Mouse (Mus musculus) adrenal gland, adult 18-20 months (tissue): ENCODE data around the gene Grb7. TPM values are rescaled to one million over a fixed set of nuclear protein-coding genes. Genes with fewer than 3 reads are reported as not detected.

Experiments used
- DNase-seq, 2 experiments: peaks; one replicate each; pipeline ENCODE4 v3.0.0; 2021 to 2022; ENCODE audit warnings: low spot score in 2 of 2
- long read RNA-seq, 2 experiments: library from polyadenylated mRNA; stranded (forward); transcript quantifications; one replicate each; pipeline ENCODE4 v2.0.0; 2021
- total RNA-seq, 2 experiments: library from RNA; stranded (reverse); gene quantifications; 1 replicate in 1 of 2; 2 replicates in 1 of 2; pipeline ENCODE4 v1.2.3; 2021

Grb7 gene
- under 1 TPM; 0.30 to 0.61 TPM for total RNA-seq
- long read RNA-seq, experiment 1, partial matches to known transcripts = 1 of 1 reads
- long read RNA-seq, experiment 1, other reads (novel, unspliced or antisense) = 0 of 1 reads
- long read RNA-seq, experiment 2, partial matches to known transcripts = 0 of 1 reads
- long read RNA-seq, experiment 2, other reads (novel, unspliced or antisense) = 1 of 1 reads

DNA sequence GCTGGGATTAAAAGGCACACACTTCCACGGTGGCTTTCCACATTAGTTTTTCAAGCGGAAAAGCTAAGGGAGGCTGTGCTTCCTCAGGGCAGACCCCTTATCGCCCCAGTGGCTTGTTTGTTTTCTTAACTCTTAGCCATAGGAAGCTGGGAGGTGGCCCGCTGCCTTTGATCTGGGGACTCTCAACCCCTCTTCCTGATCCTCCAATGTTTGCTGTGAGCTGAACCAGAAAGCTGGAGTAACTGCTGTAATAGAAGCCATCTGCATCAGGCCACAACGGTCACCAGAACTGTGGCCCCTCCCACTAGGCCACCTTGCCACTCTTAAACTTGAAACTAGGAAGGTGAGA, at the start of gene Grb7:
Gene Grb7 (plus strand): TSS at position 182 of the 349 bp plus-strand sequence.
- DNase-seq = no peak

DNA sequence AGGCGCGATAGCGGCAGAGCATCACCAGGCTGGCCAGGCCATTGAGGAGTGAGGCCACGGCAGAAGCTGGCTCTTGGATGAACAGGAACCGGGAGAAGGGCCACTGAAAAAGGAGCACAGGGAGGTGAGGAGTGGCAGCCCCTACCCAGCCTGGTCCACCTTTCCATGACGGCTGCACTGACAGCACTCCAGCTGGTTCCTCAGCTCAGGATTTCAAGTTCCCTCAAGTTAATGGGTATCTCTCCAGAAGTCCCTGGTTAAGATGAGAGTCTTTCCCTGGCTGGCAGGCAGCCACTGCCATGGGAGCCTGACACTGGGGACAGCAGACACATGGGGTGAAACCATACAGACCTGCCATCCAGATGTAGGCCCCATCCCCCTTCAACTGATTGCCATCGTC, 48.2 kb upstream of the Grb7 start:
- no peak for DNase-seq

DNA sequence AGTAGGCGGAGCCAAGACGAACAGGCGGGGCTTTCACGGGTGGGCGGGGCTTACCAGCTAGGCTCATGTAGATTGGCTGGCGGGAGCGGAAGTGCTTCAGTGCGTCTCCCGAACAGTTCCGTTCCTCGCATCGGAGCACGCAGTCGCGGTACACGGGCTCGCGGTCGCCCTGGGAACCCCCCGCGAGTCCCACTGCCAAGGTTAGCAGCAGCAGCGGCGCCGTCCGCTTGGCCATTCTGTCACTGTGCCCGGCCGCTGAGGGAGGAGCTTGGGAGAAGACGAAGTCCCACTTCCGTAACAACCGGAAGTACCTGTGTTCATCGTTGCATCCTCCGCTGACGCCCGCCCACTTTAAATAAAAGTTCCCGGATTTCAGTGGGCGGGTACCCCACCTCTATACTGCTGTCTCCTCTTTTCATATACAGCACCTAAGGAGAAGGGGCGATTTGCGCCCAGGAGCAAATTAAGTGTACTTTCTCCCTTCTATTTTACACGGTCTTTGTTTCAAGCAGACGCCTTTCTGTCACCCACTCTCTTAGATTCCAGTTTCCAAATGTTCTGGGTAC, 46.0 kb upstream of the Grb7 start, which contains the start of gene Pgap3:
Gene Pgap3 (minus strand): TSS at position 330 of the 566 bp plus-strand sequence.
- DNase-seq = peak; percentile 74 to 77

DNA sequence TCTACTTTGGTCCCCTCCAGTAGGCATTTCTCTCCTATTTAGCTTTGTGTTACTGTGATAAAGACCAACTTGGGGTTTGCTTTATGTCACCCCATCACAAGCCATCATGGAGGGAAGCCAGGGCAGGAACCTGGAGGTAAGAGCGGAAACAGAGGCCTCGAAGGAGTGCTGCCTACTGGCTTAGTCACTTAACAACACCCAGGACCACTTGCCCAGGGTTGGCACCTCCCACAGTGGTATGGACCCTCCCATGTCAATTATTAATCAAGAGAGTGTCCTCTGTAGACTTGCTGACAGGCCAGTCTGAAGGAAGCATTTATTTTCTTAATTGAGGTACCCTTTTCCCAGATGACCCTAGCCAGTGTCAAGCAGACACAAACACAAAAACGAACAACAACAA, 45.4 kb upstream of the Grb7 start:
- no peak for DNase-seq

DNA sequence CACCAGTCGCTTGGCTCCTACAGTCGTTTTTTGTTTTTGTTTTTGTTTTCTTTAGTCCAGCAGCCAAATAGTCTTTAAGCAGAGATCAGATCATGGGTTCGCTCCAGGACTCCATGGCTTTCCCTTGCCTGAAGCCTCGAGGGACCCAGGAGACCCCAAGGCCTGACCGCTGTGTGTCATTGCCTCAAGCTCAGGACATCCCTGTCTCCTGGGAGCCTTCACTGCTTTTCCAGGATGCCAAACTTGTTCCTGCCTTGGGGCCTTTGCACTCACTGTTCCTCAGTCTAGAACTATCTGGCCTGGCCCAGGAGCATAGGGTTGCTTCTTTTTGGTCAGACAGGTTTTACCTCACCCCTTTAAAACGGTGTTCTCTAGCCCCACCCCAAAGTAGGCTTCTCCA, 39.6 kb upstream of the Grb7 start:
- DNase-seq = no peak

DNA sequence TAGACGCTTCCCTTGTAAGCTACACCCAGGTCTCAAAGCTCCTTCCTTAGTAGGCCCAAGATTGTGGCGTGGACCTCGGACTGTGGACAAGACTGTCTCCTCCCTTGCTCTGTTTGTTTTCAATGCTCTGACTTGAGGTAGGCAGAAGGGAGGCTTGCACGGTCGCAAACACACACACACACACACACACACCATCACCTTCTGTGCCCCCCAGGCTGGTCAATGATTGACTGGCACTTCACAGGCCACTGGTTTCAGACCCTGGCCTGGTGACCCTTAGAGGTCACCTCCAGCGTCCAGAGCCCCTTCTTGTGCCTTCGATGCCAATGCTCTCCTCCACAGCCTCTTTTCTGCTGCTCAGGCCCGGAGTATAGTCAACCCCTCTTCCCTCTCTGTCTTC, 37.3 kb upstream of the Grb7 start:
- DNase-seq = no peak

DNA sequence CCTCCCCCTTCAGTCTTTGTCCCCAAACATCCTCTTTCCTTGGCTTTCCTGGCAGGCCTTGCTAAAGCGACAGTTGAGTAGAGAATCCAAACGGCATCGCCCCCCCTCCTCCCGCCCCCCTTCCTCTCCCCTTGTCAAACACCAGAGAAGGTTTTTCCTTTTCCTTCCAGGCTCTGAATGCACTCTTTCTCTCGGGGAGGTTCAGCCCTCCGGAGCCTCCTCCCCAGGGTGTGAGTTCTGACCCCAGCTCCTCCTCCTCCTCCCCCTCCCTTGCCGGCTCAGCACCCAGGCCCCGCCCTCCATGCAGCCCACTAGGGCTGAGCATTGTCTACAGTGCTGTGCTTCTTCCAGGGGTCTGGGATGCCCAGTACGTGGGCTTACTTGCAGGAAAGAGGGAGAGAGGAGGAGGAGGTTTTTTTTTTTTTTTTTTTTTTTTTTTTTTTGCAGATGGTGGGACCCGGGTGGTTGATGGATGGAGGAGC, 36.8 kb upstream of the Grb7 start:
- DNase-seq = no peak

DNA sequence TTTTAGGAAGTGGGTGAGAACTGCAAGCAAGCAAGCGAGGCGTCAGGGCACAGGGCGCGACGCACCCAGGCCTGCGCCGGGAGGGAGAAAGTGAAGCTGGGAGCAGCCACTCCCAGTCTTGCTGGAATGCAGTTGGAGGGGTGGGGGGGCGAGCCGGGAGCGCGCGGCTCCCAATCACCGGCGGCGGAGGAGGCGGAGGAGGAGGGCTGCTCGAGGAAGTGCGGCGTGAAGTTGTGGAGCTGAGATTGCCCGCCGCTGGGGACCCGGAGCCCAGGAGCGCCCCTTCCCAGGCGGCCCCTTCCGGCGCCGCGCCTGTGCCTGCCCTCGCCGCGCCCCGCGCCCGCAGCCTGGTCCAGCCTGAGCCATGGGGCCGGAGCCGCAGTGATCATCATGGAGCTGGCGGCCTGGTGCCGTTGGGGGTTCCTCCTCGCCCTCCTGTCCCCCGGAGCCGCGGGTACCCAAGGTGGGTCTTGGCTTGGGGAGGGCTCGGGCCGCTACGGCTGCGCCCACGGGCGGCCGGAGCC, 33.9 kb upstream of the Grb7 start, which contains the start of gene Erbb2:
Gene Erbb2 (plus strand): TSS at position 198 of the 524 bp plus-strand sequence.
- peak; percentile 48 to 54 for DNase-seq

DNA sequence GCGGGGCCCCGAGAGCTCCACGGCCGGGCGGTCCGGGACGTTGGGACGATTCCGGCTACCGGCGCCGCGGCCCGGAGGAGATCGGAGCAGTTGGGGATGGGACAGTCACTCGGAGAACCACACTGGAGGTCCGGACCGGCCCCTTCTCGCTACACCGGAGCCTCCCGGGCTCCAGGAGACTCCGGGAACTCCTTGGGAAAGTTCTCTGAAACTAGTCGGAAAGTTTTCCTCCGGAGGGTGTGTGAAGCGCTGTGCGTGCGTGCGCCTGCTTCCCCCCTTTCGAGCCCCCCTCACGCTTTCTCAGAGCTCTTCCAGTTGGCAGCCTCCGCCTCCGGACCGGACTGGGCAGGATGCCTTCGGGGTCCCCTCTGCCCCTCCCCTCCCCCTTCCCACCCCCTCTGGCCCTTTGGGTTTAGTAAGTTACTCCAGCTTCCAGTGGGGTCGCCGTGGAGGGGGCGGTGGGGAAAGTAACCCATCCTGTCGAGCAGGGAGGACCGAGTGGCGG, 33.3 kb upstream of the Grb7 start:
- DNase-seq = no peak

DNA sequence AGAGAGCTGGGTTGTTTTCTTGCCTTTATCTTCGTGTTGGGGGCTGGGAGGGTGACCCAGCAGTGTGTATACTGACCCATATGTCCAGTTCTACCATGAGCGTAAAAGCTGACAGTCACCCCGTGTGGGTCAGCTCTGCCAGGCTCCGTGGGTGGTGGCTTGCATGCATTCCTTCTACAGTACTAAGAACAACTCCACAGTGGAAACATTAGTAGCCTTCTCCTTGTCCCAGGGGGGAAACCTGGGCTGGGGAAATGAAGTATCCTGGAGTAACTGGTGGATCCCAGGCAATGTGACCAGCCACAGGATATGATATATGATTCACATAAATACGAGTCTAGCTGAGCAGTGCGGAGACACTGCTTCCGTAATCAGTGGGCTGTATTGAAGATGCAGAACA, 32.5 kb upstream of the Grb7 start:
- no peak for DNase-seq

DNA sequence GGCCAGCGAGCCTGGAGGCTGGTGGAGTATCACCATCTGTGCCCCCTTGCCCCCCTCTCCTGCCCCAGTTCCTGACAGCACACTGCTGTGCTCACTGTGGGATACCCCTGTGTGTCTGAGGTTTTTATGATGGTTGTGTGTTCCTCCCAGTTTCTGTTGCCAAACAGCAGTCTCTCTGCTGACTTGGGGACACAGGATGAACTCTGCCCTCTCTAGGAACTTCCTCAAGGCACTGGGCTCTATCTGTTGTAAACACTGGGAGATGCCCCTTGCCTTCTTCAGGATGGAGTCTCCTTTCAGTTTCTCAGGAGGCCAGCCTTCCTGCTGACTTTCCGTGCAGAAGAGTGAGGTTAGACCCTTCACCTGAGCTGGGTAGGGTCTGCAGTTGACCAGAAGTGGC, 32.0 kb upstream of the Grb7 start:
- DNase-seq = no peak

DNA sequence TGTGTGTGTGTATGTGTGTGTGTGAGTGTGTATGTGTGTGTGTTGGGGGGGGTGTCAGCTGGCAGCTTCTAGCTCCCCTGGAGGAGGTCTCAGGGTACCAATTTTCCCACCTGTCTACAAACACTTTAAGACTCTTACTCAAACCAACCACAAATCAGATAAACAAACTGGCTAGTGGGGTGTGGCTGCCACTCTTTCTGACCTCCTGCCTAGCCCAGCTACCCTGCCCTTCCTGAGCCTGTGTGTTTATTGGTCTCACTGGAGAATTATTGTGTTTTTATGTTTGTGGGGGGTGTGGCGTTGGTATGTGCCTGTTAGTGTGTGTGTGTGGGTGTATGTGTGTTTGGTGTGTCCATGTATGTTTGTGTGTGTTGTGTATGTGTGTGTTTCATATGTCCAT, 29.1 kb upstream of the Grb7 start:
- no peak for DNase-seq

DNA sequence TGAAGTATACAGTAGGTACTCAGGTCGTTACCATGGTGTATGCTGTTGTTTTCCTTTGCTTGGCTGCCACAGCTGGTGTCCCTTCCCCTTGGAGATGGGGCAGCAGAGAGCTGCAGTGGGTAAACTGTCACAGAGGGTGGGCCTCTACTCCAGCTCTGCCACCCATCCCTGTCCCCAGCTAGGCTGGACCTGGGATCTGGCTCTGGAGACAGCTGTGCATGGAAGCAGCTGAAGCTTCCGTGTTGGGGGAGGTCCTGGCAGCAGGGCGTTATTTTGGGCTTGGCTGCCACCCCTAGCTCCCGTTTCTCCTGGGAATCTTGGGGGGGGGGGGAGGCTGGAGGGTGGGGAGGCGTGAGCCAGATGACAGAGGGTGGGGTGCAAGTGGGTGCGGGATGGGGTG, 27.9 kb upstream of the Grb7 start:
- DNase-seq = no peak

DNA sequence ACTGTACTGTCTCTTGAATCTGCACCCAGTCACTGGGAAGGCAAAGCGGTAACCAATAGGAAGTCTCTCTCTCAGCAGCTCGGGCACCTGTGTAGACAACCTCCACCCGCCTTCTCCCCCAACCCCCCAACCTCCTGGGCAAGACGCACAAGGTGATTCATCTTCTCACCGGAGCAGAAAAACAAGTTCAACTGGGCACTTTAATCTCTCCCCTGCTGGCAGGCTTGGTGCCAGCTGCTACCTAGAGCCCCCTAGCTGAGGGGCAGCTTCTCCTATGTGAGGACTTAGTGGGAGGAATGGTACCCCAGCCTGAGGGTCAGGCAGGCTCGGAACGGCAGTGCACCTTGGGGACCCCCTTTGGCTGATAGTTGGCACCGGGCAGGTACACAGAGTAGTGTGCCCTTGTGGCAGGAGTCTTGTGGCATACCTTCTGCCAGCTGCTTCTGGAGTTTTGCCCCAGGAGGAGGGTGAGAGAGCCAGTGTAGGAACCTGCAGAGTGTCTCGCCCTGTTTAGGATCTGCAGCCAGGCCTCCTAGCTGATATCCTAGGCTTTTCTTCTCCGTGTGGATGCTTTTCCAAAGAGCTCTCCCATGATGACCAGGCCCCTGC, 27.2 kb upstream of the Grb7 start:
- no peak for DNase-seq

DNA sequence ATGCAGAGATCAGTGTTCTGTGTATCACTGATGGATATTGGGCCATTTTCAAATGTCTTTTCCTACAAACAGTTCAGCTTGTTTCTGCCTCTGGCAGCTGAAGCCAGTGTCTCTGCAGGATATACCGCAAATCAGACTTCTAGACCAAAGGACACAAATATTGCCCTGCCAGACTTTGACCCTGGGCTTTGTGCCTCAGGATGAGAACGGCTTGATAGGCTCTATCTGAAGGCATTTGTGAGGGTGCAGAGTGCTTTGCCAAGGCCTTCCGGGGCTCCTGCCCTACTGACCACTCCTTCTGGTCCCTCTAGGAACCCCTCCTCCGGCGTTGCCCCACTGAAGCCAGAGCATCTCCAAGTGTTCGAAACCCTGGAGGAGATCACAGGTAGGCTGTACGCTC, 19.6 kb upstream of the Grb7 start:
- no peak for DNase-seq

DNA sequence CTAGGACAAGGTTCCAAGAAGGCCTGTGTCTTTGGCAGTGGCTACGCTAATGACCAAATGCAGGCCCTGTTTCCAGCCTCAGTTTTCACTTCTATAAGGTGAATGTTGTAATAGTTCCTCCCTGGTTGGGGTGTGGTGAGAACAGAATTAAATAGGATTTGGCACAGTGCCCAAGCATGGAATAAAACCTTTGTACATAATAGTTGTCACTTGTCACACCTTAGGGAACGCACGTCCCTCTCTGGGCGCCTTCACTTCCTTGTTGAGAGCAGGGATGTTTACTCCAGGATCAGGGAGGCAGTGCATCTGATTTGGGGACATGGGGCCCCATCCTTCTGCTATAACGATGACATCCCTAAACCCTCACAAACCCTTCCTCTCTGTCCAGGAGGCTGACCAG, 17.8 kb upstream of the Grb7 start:
- DNase-seq = no peak

DNA sequence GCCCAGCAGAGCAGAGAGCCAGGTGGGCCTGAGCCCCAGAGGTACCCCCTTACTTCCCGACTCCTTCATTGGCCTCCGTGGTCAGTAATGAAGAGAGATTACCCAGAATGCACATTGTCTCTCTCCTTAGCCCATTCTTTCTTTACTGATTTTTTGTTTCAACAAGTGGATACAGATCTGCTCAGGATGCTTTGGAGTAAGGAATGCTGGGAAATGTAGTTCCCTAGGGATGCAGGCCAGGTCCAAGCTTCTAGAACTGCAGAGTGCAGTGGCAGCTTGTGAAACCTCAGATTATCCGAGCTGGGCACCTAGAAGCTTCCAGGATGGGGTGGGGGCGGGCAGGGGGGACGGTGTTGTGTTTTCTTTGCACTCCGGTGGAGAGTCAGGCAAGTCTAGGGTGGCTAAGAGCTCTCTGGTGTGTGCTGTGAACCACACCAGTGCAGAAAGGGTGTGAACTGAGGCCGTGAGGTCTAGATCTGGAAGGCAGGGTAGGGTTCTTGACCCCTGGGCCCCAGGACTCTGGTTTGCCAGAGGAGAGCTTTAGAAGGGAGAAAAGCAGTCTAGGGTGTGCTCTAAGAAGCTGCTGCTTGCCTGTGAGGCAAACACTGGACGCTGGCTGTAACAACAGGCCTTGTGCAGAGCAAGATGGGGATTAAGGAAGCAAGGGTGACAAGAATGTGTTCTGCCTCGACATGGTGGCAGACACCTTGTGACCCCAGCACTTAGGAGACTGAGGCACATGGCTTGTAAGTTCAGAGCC, 14.3 kb upstream of the Grb7 start:
- DNase-seq = no peak

DNA sequence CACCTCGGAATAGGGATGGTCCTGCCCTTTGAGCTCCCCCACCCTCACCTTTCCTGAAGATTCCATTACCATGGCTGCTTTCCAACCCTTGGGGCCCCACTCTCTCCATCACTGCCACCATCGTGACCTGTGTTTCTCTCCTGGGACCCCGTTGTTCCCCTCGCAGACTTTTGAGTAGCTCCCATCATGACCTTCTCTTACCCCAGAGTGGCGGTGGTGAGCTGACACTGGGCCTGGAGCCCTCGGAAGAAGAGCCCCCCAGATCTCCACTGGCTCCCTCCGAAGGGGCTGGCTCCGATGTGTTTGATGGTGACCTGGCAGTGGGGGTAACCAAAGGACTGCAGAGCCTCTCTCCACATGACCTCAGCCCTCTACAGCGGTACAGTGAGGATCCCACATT, 10.5 kb upstream of the Grb7 start:
- DNase-seq = no peak

DNA sequence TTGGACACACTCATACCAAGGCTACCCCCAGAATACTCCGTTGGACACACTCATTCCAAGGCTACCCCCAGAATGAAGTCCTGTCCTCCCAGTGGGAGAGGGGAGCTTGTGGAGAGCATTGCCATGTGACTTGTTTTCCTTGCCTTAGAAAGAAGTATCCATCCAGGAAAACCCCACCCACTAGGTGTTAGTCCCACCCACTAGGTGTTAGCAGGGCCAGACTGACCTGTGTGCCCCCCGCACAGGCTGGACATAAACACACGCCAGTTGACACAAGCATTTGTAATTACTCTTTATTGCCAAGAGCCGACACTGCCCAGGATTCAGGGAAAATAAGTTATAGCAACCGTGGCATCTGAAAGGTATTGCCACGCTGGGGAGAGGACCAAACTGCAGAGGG, 8.8 kb upstream of the Grb7 start:
- no peak for DNase-seq

DNA sequence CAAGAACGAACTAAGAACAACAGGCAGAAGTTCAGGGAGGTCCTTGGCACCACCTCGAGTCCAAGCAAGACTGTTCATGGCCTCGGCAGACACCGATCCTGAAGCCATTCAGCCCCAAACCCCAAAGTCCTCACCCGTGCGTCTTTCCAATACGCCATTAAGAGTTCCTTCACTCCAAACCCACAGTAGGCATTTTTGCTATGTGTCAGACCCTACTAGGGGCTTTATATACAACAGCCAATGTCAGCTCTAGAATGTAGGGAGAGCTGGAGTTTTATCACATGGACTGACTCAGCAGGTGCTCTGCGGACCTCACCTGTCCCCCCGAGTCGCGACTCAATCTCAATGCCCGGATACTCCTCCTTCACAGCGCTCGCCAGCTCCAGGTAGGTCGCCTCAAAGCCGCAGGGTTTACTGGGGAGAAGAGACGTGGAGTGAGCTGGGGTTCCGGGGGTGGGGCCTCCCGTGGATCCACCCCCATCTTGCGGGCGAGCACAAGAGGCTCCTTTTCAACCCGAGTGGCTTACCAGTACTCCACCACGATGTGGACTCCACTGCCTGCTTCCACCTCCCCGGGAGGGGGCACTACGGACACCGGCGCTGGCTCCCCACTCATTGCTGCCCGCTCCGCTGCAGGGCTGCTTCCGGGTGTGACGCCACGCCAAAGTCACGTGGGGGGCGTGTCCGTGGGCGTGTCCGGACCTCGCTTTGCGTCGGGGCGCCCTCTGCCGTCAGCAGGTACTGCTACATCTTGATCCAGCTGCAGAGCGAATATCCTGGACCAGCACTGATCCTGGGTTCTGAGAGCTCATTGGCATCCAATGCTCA, 7.6 kb upstream of the Grb7 start, which contains the start of gene Mien1:
Gene Mien1 (minus strand): TSS at position 661 of the 828 bp plus-strand sequence.
- DNase-seq = peak; percentile 98 to 99

DNA sequence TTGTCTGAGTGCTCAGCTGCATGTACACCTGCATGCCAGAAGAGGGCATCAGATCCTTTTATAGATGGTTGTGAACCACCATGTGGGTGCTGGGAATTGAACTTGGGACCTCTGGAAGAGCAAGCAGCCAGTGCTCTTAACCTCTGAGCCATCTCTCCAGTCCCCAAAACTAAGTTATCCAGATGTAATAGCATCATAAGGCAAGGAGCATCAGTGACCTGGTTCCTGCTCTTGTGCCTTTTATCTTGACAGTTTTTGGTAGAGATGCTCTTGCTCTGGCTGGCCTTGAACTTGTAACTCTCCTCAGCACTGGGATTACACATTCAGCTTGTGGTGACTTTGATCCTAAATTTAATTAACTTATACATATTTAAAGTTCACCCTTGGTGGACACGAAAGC, 2.5 kb upstream of the Grb7 start:
- DNase-seq = no peak
